Mouse (Mus musculus): ENCODE data around the gene Gm11437. TPM values are rescaled to one million over a fixed set of nuclear protein-coding genes. Genes with fewer than 3 reads are reported as not detected.

The Gm11437 gene
- polyA plus RNA-seq, 1 experiment from 2014 or later, result not detected

Other genes with a start within 250 kb of the Gm11437 start
- gene Ddx52, start 225.4 kb downstream of the Gm11437 start, polyA plus RNA-seq (2016; fragmentation: Nextera tagmentation; extraction: Ambion mirVana), result 45.8 and 46.1 TPM in 2 replicates
- gene Synrg, start 203.0 kb downstream of the Gm11437 start, polyA plus RNA-seq (2016; fragmentation: Nextera tagmentation; extraction: Ambion mirVana), result 11.0 and 15.3 TPM in 2 replicates
- gene Dusp14, start 98.2 kb downstream of the Gm11437 start, polyA plus RNA-seq (2016; fragmentation: Nextera tagmentation; extraction: Ambion mirVana), result 10.3 and 10.8 TPM in 2 replicates
- 36.4 and 37.8 TPM in 2 replicates for gene Tada2a, start 37.9 kb downstream of the Gm11437 start, polyA plus RNA-seq (2016; fragmentation: Nextera tagmentation; extraction: Ambion mirVana)
- gene Acaca, start 37.8 kb downstream of the Gm11437 start, polyA plus RNA-seq (2016; fragmentation: Nextera tagmentation; extraction: Ambion mirVana), result 18.9 and 25.9 TPM in 2 replicates